Mouse (Mus musculus) kidney, postnatal 36 days (tissue): ENCODE results near the gene Spp2.

Source experiments
- DNase-seq, 2 experiments: peaks; one replicate each; pipeline ENCODE4 v3.0.0; 2021 to 2022; ENCODE audit warnings: mixed read lengths in 2 of 2

The Spp2 gene

DNA sequence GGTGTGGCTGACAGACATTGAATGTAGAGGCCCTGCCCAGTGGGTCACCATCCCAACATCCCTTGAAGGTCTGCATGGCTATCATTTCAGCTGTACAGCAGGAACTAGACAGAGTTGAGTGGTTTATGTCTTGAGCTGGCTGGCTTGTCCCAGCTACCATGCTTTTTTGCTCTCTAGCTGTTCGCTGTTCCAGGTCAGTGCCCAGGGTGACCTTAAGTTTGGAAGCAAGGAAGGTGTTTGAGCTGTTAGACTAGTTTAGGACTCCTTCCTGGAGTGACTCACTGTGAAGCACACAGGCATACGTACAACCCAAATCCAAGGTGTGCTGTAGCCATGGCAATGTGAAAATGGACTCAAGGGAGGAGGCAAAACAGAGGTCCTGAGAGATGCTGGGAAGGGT lies 61.6 kb downstream of the Spp2 start:
- peak; percentile 34 to 42 for DNase-seq

DNA sequence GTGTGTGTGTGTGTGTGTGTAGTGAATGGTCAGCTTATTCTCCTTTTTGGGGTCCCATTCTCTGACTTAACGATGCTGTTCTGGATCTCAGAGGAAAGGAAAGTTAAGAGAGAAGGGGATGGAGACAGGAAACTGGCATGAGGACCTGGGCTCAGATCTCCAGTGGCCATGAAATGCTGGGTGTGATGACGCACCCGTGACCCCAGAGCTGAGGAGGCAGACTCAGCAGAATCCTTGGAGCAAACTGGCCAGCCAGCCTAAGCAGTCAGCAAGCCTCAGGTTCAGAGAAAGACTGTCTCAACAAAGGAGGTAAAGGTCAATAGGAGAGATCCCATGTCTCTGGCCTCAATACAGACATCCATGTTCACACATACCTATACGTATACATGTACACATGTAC lies 63.0 kb downstream of the Spp2 start:
- DNase-seq = no peak

DNA sequence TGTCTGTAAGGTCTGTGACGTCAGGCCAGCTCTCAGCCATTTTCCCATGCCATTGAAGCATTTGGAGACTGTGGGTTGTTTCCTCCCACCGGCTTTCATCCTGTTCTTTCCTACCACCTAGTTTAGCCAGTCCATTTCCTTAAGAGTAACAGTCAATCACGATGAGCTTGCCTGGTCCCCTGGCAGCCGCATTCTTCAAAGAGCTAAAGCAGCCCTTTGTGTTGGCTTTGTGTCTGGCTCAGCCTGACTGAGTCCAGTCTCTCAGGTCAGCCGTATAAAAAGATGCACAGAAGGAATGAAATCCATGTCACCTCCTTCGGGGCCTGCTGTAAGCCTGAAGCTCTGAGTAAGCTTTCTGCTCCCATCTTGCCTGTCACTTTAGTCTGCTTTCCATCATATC lies 65.5 kb downstream of the Spp2 start:
- no peak for DNase-seq

DNA sequence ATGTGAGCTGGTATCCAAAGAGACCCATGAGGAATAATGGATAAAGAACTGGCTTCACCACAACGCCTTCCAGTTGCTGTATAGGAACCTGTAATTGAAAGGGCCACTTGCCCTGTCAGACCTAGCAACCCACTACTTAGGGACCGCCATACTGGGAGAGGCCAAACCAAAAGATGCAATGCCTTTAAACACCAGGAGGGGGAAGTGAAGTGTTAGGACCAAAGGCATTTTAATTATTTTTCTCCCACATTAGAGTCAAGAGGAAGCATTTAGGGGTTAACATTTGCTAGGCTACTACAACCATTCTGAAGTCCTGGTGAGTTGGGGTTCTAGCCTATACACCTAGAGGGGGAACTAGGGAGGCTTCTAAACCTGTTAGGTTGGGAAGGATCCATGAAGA lies 67.1 kb downstream of the Spp2 start:
- no peak for DNase-seq

DNA sequence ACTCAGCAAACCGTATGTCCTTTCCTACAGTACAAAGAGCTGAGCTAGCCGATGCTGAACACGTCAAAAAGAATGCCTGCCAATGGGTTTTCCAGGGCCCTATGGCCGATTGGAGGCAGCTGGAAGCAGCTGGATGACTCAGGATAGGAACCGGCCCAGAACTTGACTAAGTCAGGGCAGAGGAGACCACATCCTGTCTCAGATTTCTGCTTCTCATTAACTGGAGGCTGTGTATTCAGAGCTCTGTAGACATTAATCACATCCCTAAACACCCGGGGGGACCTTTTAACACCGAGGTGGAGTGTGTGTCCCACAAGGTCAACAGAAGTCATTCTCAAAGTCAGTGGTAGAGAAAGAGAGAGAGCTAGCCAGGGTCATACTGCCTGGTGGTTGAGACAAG lies 67.8 kb downstream of the Spp2 start:
- peak; percentile 72 to 77 for DNase-seq

DNA sequence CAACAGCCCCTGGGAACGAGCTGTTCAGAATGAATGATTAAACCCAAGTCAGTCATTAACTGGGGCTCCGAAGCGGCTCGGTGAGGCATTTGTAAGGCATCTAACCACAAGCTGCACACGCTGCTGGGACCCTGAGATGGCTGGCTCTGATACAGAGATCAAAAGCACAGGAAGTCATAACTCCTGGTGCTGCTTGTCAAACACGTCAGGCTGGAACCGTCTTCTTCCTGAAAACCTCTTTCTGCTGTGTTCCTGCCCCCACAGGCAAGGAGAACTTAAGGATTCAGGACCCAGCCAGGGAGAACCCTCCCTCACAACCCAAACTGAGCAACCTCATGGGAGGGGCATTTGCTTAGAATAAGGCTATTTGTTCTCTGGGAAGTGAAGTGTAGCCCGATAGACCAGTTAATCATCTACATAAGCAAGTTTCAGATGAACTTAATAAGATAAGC lies 68.8 kb downstream of the Spp2 start:
- peak; percentile 62 to 81 for DNase-seq
